Mouse (Mus musculus) thymus, postnatal 10 days (tissue): ENCODE data around the gene Hist2h2bb.

Experiments
- DNase-seq, 2 experiments: peaks; one replicate each; pipeline ENCODE4 v3.0.0; 2021; ENCODE audit warnings: low spot score in 2 of 2

Hist2h2bb gene

DNA sequence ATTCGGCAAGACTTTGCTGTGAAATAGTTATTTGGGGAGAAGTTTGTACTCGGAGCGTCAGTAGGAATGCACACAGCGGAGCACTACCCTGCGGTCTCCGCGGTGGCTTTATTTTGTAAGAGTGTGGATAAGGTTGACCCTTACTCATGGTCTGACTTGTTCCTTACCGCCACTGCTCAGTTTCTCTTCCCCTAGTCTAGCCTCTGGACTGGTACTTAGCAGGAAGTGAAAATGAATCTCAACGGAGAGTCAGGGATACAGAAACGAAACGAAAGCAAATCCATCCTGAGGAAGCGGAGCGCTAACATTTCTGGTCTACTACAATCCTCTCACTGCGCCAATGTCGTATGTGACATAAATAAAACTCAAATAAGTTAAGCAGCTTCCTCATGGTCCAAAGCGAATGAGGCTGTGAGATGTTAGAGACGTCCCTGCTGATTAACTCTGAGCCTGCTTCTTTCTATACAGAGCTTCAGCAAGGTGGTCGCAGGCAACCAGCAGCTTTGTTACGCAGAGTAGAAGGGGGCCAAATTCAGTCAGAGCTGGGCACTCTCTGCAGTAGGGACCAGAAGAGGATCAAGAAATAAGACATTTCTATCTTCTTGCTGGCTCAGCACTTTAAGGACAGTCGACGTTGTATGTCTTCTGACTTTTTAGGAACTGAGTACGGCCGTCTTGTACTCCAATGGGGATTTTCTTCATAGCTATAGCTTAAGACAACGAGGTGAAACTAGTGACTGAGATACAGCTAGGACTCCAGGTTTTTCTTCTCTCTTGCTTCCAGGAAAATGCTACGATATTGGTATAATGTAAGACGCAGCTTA, 31.4 kb downstream of the Hist2h2bb start:
- DNase-seq, result no peak

DNA sequence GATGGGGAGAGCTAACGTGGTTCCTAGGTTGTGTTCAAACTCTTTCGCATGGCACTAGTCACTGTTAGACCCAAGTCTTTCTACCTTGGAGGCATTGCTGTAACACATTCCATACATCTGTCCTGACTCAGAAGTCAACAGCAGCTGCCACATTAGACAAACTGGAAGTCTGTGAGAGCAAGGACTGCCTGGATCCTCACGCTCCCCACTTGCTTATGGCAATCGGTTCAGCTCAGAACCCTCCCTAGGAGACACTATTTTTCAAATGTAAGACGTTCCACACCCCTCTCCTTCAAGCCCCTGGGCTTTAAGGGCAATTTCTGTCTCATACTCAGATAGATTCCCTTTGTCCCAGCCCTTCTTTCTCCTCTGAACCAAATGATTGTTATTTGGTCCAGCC, 32.5 kb downstream of the Hist2h2bb start:
- DNase-seq, result no peak

DNA sequence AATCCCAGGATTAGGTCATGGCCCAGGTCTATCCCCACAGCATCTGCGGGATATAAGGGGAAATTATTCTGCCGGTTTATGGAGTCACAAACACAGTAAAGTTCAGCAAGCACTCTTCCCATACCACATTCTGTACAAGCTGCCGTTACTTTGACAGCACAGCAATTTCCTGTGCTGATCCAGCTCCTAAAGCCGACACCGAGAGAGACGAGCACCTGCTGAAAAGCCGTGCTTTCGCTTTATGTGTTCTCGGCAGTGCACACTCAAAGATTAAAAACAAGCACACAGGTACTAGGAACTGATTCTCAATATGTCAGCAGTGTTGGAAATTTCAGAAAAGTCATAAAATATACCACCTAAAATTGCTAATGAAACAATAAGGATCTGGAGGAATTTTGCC, 37.0 kb downstream of the Hist2h2bb start:
- peak in 1 of 2 experiments; percentile 26 for DNase-seq

DNA sequence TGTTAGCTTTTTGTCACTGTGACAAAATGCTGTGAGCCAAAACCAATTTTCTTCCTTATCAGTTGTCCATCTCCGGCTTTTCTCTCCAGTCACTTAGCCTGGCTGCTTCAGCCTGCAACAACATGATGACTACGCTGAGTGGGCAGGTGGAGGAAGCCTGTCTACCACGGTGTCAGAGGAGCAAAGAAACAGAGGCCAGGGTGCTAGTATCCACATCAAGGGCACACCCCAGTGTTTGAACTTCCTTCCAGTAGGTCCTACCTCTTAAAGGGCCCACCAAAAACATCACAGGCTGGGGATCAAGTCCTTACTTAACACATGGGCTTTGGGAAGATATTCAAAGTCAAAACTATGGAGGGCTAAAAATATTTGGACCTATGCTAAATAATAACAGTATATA, 39.9 kb downstream of the Hist2h2bb start:
- DNase-seq, result no peak

DNA sequence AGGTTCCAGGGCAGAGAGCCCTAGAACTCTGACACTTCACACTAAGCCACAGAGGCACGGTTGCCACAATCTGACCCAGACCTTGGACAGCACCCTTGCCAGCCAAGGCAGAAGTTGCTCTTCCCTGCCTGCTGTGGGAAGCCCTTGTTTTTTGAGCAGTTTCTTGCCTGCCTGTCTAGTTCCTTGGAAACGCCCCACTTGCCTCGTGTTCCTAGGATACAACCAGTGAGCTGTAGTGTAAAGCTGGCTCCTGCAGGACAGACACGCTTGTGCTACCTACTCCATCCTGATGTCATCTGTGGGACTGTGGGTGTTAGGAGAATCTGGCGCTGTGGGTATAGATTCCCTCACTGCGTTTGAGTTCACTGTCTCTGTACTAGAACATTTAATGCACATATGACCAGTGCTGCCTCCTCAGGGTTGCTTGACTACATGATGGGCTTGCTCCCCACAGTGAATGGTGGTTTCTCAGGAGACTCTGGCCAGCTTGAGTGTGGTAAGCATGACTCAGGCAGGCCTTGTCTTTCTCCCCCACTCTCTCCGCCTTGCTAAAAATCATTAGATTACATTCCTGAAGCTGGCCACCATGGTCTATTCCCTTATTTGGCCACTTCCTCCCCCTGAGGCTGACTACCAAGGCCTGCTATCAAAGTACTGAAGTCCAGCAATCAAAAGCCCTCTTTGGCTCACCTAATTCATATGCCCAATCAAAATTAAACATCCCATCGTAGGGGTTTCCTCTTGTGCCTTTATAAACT, 43.0 kb downstream of the Hist2h2bb start:
- no peak for DNase-seq
